Mouse (Mus musculus): Measurements from ENCODE around the gene Tmem255b. TPM values are rescaled to one million over a fixed set of nuclear protein-coding genes. Genes with fewer than 3 reads are reported as not detected.

Tmem255b gene
- total RNA-seq, 2 experiments from 2014 or later: 5.7 to 7.4 TPM

DNA sequence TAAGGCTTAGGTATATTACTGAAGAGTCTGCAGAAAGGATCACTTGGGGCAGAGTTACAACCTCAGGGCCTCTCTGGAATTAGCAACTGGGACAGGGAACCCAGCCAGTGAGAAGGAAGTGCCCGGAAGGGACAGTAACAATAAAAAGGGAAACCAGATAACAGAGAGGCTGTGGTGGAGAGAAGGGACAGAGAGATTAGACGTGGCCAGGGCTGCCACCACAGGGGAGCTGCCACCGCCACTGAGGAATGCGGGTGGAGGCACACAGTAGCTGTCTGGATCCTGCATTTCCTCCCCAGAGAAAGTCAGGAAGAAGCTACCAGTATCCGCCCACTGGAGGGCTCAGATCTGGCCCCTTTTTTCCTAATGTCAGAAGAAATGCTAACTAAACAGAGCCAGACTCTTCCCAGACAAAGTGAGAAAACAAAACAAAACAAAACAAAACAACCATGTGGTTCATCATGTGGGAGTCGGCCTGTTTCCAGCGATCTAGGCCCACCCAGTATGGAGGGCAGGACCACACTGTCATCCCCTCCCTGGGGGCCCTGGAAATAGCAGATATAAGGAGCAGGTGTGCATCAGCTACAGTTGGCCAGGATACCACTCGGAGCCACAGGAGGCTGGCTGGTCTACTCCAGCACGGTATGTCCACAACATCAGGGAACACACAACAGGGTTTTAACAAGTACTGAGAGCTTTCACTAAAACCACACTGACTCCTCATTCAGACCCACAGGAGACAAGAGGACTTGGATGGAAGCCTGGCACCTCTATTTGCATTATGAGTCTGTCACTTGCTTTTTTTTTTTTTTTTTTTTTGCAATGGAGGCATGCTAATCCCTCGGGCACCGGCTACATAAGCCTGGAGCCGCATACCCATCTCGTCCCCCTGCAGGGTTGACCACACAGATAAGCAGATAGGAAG is 55.3 kb downstream of the Tmem255b start:
- DNase-seq (ENCODE audit: extremely low spot score in 1 of 2, low spot score in 1 of 2): no peak

DNA sequence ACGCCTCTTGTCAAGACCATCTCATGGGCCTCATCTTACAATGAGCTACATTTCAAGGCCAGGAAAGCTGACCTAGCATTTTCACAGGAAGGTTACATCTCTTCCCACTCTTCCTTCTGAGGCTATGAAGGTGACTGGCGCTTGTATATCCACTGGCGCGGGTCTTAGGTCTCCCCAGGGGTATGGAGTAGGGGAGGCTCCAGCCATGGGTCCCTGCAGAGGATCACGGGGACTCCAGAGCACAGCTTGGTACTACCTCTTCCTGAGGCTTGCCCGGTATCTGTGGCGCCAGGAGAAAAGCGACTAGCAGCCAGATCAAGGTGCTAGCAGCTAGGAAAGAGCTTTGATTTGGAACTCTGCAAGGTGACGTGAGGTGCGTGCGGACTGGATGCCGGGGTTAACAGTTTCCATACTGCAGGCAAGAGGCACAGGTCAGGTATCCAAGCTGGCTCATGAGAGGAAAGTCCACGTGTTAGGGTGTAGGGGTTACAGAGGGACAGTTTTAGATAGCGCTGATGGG is 56.6 kb downstream of the Tmem255b start:
- DNase-seq (ENCODE audit: extremely low spot score in 1 of 2, low spot score in 1 of 2): no peak

DNA sequence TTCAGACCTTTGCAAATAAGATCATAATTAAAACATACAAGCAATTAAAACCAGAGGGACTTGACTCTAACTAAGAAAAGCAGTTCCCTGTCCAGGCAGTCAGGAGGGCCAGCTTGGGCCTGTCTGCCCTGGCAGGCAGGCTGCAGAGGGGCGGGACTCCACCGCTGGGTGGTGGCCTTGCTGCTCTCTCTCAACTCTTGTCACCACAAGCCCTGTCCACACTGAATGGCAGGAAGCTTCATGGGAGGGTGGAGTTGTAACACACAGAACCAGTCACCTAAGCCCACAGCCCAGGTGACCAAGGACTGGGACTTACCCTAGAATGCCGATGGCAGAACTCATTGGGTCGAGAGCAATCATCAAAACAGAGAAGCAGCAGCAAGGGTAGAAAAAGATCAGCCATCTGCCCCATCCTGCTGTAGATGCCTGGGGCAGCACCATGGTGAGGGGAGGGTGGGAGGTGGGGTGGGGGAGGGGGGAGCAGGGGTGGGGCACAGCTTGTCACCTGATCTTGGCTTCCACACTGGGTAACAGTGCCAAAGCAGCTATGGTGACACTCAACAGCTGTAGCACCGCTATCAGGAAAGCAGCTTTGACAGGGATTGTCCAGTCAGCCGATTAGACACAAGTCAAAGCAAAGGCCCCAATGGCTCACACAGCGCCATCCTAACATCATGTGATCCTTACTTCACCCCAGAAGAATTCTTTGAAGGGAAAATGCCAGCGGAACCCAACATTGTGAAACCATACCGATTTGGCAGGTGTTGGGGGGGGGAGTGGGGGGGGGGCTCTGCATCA is 57.4 kb downstream of the Tmem255b start:
- DNase-seq (ENCODE audit: extremely low spot score in 1 of 2, low spot score in 1 of 2): no peak

DNA sequence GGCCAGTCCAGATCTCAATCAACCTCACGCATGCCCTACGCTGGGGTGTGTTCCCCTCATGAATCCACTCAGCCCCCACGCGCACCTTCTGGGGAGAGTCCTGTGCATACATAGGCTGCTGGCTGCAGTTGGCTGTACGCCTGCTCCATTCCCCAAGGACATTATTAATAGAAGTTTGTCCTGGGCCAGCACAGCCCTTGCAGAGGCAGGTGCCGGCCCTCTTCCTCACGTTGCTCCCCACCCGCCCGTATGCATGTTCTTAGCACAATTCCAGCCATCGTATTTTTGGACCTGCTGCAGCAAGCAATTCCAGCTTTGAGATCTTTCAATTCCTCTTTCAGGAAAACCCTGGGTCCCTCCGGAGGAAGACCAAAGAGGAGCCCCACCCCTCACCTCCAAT is 58.0 kb downstream of the Tmem255b start:
- no peak for DNase-seq (ENCODE audit: extremely low spot score in 1 of 2, low spot score in 1 of 2)

DNA sequence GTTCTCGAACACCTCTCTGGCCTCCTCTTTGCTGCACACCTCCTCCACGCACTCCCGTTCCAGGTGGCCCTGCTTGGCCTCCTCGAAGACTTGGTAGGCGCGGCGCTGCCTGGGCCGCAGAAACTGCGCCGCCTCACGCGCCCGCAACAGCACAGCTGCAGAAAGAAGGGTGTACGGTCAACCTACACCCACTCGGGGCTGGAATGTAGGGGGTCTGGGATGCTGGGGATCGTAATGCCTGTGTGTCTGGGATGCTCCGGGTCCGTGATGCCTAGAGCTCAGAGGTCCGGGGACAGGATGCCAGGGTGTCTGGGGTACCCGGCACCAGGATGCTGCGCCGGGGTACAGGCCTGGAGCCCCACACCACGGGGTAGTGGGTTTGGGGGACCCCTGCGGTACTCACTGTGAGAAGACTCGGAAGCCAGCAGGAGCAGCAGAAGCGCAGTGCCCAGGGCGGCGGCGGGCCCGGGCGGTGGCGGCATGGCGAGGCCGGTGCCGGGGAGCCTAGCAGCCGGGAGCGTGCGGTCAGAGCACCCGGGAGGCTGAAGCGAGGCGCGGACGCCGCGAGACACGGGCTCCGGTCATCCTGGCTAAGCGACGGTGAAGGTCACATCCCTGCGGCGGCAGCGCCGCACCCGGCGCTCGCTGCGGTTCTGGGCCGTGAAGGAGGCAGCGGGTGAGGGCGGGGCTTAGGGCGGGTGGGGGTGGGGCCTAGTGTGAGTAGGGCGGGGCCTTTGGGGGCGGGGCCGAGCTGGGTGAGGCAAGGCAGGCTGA is 59.1 kb downstream of the Tmem255b start, which contains the start of gene Gas6:
Gas6 (minus strand) TSS at position 633 of the 774 bp plus-strand sequence.
- peak; percentile 59 to 70 for DNase-seq (ENCODE audit: extremely low spot score in 1 of 2, low spot score in 1 of 2)

DNA sequence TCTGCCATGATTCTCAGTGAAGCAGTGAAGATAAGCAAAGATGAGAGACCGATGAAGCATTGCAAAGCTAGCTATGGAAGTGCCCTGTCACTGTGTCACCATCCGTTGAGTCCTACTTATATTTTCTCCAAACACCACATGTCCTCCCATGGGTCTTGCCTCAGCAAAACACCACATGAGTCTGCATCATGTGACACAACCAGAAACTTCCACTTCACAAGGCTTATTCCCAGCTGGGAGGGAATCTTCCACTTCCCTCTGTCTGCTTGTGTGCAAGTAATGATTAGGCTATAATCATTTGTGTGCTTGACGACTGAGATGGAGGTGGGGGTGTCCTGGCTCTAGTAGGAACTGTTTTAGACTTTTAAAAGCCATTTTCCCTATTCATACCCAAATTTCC is 66.2 kb downstream of the Tmem255b start:
- no peak for DNase-seq (ENCODE audit: extremely low spot score in 1 of 2, low spot score in 1 of 2)

DNA sequence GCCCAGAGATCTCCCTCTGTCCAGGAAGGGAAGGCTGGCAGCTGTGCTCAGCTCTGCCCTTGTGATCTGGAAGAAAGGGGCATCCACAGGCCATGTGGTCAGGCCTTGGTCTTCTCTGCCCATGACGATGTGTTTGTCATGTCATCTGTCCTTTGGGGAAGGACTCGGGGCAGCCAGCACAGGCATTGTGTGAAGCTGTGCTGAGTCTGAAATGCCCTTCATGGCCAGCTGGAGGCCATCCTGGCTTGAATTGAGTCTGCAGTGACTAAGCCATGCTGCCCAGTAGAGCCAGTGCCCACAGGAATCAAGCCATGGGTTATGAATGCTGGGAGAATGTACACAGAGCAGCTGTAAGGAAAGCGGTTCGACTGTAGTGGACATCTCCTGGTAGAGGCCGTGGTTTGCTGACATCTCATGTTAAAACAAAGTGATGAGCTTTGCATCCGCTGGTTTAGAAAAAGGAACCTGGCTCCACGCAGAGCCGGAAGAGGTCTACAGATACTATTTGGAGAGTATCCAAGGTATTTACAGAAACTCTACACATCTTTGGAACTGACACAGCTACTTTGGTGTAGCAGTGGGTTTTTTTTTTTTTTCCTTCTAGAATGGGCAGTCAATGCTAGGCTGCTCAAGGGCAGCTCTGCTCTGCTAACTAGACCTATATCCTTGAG is 69.1 kb downstream of the Tmem255b start:
- no peak for DNase-seq (ENCODE audit: extremely low spot score in 1 of 2, low spot score in 1 of 2)

DNA sequence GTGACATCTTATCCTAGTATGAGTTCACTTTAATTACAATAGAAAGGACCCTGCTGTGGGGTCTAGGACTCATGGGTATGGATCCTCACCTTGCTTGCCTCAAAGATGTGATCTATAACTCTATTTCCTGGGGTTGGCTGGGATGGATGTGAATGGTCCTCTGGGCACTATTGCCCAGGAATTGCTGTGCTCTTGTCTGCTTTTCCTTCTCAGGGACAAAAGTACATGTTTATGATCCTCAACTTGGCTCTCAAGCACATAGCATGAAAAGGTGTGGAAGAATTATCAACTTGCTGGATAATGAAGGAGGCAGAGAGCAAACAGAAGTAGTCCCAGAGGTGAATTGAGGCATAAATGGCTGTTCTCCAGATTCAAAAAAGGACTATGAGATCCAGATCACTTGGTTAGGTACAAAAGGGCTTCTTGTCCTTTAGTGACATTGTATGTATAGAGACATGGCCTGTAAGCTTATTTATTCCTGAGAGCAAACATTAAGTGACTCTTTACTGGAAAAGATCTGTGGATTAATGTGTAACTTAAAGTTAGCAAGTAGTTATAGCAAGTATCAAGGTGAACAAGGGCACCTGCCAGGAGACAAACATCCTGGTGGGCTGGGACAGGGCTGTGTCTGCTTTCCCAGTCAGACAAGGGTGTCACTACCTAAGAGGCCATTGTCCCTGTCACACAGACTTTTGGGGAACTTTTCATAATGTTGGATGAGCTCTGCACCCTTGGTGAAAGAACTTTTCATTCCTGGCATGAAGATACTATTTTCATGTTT is 70.1 kb downstream of the Tmem255b start:
- DNase-seq (ENCODE audit: extremely low spot score in 1 of 2, low spot score in 1 of 2): no peak

DNA sequence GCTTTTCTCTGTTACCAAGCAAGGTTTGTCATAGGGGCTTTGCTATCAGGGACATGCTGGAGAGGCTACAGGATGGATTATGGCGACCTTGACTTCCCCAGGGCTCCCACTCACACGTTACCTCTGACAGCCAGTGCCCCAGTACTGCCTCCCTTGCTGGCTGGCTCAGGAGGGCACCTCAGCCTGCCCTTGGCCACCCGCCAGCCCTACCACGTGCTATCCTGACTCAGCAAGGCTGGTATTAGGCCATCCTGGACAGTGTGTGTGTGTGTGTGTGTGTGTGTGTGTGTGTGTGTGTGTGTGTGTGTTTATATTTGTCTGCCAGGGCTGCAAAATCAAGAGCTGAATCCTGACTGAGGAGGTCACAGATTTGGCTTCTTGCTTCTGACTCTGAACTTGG is 71.9 kb downstream of the Tmem255b start:
- peak in 1 of 2 experiments; percentile 21 for DNase-seq (ENCODE audit: extremely low spot score in 1 of 2, low spot score in 1 of 2)

DNA sequence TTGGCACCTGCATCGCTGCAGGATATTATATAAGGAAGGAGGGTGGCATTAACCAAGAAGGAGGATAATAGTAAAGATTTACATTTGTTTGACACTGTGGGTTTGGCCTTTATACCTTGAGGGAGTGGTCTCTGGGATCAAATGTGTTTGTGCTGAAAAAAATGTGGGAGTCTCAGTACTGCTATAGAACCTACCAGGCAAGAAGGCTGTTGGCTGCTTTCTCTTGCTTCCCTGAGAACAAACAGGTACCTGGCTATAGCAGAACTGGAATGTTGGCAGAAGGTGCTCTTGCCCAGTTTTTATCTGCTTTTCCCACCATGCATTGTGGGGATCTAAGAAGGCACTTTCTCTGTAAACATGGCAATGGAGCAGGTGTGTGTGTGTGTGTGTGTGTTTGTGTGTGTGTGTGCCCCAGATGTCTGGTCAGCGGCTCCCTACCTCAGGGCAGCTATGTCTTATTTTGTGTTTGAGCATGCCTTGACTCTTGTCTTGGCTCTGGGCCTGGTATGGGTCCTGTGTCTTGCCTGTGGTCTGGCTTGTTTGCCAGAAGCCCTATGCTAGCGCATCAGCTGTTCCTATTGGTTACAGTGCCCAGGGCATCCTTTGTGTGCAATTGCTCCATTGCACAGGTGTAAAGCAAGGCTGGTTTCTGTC is 72.4 kb downstream of the Tmem255b start:
- no peak for DNase-seq (ENCODE audit: extremely low spot score in 1 of 2, low spot score in 1 of 2)

DNA sequence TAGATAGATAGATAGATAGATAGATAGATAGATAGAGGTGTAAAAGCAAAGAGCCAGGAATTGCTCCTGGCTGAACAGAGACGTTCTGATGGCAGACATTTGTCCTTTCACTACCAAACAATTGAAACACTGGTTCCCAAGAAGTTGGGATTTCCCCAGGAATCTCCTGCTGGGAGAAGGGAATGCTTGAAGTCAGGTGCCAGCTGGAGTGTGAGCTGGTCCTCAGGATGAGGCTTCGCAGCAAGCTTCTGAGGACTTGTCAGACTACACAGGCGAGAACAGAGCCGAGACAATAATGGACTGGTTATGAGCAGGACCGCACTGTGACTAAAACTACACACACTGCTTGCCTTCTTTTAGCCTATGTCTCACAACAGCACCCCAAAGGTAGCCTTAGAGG is 77.0 kb downstream of the Tmem255b start:
- no peak for DNase-seq (ENCODE audit: extremely low spot score in 1 of 2, low spot score in 1 of 2)

DNA sequence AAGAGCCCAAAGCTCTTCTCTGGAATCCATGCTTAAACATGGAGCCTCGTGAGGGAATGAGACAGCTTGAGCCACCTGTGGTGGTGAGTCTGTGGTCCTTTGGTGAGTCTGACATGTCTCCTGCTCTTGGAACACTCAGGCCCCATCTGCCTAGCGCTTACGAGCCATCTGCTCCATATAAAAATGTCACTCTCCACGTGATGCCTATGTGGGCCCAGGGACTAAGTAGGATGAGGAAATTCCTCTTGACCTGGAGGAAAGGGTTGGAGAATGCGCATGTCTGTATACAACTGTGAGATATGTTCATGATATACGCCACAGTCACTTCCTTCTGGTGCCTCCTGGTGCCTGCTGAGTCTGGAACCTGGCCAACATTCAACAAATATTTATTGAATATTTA is 77.7 kb downstream of the Tmem255b start:
- DNase-seq (ENCODE audit: extremely low spot score in 1 of 2, low spot score in 1 of 2): no peak

DNA sequence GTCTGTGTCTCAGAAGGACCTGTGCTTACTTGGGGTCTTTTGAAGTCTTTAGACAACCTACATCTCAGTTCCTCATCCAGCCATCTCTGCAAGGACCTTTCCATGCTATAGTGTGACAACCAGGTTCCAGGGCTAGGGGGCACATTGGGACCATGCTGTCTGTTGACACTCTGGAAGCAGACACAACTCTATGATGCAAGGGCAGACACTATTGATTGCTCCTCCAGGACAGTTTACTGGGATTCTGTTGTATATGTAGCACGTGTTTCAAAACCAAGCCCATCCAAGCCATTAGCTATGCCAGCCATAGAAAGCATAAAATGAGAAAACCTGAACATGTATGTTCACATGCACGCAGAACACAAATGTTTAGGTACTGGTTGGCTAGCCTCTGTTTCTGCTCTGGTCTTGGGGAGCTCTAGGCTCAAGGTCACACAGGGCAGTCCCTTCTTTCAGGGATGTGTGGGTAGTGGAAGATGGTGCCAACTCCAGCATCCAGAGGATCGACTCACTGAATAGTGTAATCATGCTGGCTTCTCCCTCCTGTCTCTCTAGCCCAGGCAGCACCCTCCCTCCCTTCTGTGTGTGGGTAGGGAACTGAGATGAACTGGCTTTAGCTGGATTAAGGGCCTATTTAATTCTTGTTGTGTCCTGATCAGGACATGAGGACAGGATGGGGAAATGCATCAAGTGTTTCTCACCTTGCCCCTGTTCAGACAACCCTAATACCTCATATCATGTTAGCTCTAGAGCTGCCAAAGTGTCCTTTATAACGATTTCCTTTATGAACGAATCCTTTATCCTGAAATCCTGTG is 78.8 kb downstream of the Tmem255b start:
- no peak for DNase-seq (ENCODE audit: extremely low spot score in 1 of 2, low spot score in 1 of 2)

DNA sequence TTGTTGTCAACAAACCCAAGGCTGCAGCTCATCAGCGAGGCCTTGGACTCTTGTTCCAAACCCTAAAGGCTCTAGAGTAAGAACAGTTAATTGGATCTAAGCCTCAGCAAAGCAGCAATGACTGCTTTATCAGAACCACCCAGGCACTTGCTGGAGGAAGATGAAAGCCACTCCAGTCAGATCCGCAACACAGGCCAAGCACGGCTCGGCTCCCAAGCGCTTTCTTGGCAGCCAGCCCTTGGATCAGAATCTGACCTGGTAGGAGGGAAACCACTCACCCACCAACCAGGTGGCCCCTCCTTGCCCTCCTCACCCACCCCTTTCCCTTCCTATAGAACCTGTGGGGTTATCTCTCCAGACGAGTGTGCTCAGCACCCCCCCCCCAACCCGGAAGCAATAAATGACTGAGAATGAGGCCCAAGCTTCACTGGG is 81.0 kb downstream of the Tmem255b start:
- DNase-seq (ENCODE audit: extremely low spot score in 1 of 2, low spot score in 1 of 2): no peak

DNA sequence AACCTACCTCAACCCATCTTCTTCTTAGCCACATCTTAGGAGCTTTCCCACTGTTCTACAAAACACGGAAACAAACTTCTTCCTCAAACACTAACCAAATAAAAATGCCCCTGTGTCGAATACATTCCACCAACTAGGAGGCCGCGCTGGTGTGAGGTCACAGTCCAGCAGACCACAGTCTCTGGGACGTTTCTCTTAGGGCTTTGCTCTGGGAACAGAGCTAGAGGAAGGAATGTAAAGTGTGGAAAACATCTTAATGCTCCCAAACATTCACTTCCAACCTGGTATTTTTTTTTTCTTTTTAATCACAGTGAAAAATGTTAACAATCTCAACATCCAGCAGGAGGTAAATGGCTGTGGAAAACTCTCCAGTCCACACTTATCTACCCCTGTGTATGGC is 81.7 kb downstream of the Tmem255b start:
- no peak for DNase-seq (ENCODE audit: extremely low spot score in 1 of 2, low spot score in 1 of 2)

DNA sequence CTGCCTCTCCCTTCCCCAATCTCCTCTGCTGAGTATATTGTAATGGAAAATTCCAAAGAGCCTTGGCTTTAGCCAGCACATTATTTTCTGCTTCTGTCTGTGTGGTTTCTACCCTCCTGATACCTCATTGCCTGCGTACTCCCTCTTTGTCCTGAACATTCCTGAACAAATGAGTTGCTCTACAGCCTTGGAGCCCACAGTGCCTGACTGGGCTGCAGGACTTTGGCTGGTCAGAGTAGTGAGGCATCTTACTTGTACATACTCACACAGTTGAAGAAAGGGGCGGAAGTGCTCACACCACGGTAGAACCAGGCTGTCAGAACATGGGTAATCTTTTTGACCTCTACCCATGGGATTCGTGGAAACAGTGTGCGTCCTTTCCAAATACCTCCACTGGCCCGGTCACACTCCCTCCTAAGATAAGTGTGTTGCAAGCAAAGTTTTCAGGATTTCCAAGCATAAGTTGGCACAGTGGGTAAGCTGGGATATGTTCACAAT is 82.3 kb downstream of the Tmem255b start:
- no peak for DNase-seq (ENCODE audit: extremely low spot score in 1 of 2, low spot score in 1 of 2)

Data from layer of hippocampus, postnatal 25 days (tissue).